Mouse (Mus musculus): ENCODE results near the gene Tfap2a. TPM values are rescaled to one million over a fixed set of nuclear protein-coding genes. Genes with fewer than 3 reads are reported as not detected.

Gene Tfap2a
- total RNA-seq, 1 experiment: 0.27 TPM

DNA sequence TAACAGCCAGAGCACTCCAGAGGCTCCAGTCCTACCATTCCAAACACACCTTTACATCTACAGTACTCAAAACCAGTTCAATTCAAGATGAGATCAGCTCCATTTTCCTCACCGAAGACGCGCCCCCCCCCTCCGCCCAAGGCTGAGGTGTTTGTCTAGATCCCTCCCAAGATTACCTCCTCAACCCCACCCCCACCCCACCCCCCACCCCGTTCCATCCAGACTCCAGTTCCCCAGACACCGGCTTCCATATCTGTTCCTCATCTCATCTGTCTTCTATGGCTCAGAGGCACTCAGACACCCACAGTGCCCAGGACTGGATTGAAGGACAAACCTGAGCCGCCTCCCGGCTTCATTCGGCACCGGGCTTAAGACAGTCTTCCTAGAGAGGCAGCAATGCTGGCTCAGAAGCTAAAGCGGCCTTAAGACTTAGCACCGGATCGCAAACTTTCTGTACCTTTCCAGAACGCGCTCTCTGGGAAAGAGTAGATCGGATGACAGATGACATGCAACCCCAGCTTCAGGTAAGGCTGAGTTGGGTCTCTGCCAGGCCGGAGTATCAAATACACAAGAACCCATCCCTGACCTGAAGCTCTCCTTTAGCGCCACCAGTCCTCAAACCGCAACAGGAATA, 2.7 kb upstream of the Tfap2a start:
- H3K9ac ChIP-seq (ENCODE audit: insufficient read depth, low read depth, low read length, poor library complexity, severe bottlenecking): no peak overlapping the region

DNA sequence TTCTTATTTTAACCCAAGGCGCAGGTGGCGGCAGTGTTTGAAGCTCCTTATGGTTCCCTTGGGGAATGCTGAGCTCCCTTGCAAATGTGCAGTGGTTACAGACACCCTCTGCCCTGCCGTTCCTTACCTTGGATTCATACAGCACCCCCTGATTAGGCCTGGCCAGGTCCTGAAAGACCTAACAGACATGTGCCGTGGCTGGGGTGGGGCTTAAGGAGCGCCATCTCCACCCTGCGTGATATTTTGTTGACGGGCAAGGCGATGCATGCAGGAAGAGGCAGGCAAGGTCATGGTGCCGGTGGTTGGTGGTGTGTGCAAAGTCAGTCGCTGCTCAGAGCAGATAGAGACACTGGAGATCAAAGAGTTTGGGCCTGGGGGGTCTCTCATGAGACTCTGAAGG, 1.7 kb upstream of the Tfap2a start:
- no peak overlapping the region for H3K9ac ChIP-seq (ENCODE audit: insufficient read depth, low read depth, low read length, poor library complexity, severe bottlenecking)
- H3K4me1 ChIP-seq (ENCODE audit: control insufficient read depth in 2 of 2, insufficient read depth in 2 of 2, low read length in 2 of 2, poor library complexity in 1 of 2): peaks cover 0 to 6% of the 10 kb centered on the region in 2 experiments; a peak in 1 of 4 replicates
- no peak overlapping the region for H3K4me3 ChIP-seq (ENCODE audit: insufficient read depth in 1 of 2, low read depth in 1 of 2, low read length in 2 of 2, poor library complexity in 1 of 2, severe bottlenecking in 1 of 2)
- TF ChIP-seq HCFC1 (IDR thresholded peaks at IDR 0.05; ENCODE audit: borderline replicate concordance, insufficient read depth, low read length) (no peak), MAFK (IDR thresholded peaks at IDR 0.05; ENCODE audit: insufficient read depth, low read depth, low read length) (no peak), ZNF384 (IDR thresholded peaks at IDR 0.05; ENCODE audit: low read depth, low read length) (no peak), ZC3H11A (IDR thresholded peaks at IDR 0.05; ENCODE audit: borderline replicate concordance, low read depth, low read length) (no peak), CHD2 (IDR thresholded peaks at IDR 0.05; ENCODE audit: low read depth, low read length) (no peak)
- H3K36me3 ChIP-seq (ENCODE audit: control insufficient read depth, insufficient read depth, low read length, poor library complexity, severe bottlenecking): no peaks in the 10 kb centered on the region
- in situ Hi-C loops (cut with MboI; ENCODE audit: low sequenced_read_pairs in 2 of 2, unreplicated experiment in 2 of 2): loop anchor here (5.0 kb wide), 1 partner anchor 33 kb away; no protein-coding TSS in a partner anchor
- no peak overlapping the region for H3K27ac ChIP-seq (ENCODE audit: insufficient read depth, low read depth, low read length, poor library complexity, severe bottlenecking)
- H3K9me3 ChIP-seq (ENCODE audit: control insufficient read depth, insufficient read depth, low read depth, low read length): no peaks in the 10 kb centered on the region
- no peak for DNase-seq (ENCODE audit: low read depth, low spot score)

More for the DNA sequence above, 2.7 kb upstream of the Tfap2a start:
- in situ Hi-C loops (cut with MboI; ENCODE audit: low sequenced_read_pairs in 2 of 2, unreplicated experiment in 2 of 2): loop anchor here (5.0 kb wide), 1 partner anchor 34 kb away; no protein-coding TSS in a partner anchor
- TF ChIP-seq ZC3H11A (IDR thresholded peaks at IDR 0.05; ENCODE audit: borderline replicate concordance, low read depth, low read length): no peak
- no peak for TF ChIP-seq HCFC1 (IDR thresholded peaks at IDR 0.05; ENCODE audit: borderline replicate concordance, insufficient read depth, low read length)
- no peak for TF ChIP-seq ZNF384 (IDR thresholded peaks at IDR 0.05; ENCODE audit: low read depth, low read length)
- TF ChIP-seq CHD2 (IDR thresholded peaks at IDR 0.05; ENCODE audit: low read depth, low read length): no peak
- TF ChIP-seq MAFK (IDR thresholded peaks at IDR 0.05; ENCODE audit: insufficient read depth, low read depth, low read length): no peak
- no peak overlapping the region for H3K27ac ChIP-seq (ENCODE audit: insufficient read depth, low read depth, low read length, poor library complexity, severe bottlenecking)
- no peak for DNase-seq (ENCODE audit: low read depth, low spot score)
- no peaks in the 10 kb centered on the region for H3K9me3 ChIP-seq (ENCODE audit: control insufficient read depth, insufficient read depth, low read depth, low read length)
- no peak overlapping the region for H3K4me3 ChIP-seq (ENCODE audit: insufficient read depth in 1 of 2, low read depth in 1 of 2, low read length in 2 of 2, poor library complexity in 1 of 2, severe bottlenecking in 1 of 2)
- peaks cover 0 to 6% of the 10 kb centered on the region in 2 experiments; a peak in 1 of 4 replicates for H3K4me1 ChIP-seq (ENCODE audit: control insufficient read depth in 2 of 2, insufficient read depth in 2 of 2, low read length in 2 of 2, poor library complexity in 1 of 2)
- no peaks in the 10 kb centered on the region for H3K36me3 ChIP-seq (ENCODE audit: control insufficient read depth, insufficient read depth, low read length, poor library complexity, severe bottlenecking)

DNA sequence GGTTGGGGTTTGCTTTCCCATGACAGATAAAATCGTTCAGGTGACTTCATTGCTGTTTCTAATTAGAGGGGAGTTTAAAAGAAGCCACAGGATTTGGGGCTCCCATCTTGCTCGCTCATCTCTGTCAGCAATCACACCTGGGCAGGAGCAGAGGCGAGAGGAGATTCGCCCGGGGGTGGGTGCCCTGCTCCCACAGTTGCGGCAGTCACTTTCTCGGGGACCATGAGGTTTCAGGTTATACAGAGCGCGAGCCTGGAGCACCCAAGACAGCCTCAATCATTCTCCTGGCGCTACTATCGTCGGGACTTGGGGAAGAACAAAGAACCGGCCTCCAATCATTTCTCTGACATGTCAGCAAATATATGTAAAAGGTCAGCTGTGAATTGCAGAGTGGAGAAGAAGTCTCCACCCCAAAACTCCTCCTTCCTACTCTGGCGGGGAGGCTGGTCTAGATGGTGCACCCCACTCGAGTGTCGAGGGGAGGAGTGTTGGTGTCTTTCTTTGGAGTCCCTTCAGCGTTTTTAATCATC, 1.0 kb upstream of the Tfap2a start:
- H3K27ac ChIP-seq (ENCODE audit: insufficient read depth, low read depth, low read length, poor library complexity, severe bottlenecking): no peak overlapping the region
- DNase-seq (ENCODE audit: low read depth, low spot score): no peak
- H3K4me3 ChIP-seq (ENCODE audit: insufficient read depth in 1 of 2, low read depth in 1 of 2, low read length in 2 of 2, poor library complexity in 1 of 2, severe bottlenecking in 1 of 2): no peak overlapping the region
- TF ChIP-seq MAFK (IDR thresholded peaks at IDR 0.05; ENCODE audit: insufficient read depth, low read depth, low read length) (no peak), ZC3H11A (IDR thresholded peaks at IDR 0.05; ENCODE audit: borderline replicate concordance, low read depth, low read length) (no peak), ZNF384 (IDR thresholded peaks at IDR 0.05; ENCODE audit: low read depth, low read length) (no peak)
- no peaks in the 10 kb centered on the region for H3K36me3 ChIP-seq (ENCODE audit: control insufficient read depth, insufficient read depth, low read length, poor library complexity, severe bottlenecking)
- in situ Hi-C loops (cut with MboI; ENCODE audit: low sequenced_read_pairs in 2 of 2, unreplicated experiment in 2 of 2): no loop called here
- H3K9ac ChIP-seq (ENCODE audit: insufficient read depth, low read depth, low read length, poor library complexity, severe bottlenecking): no peak overlapping the region
- peaks cover 0 to 3% of the 10 kb centered on the region in 2 experiments; a peak in 1 of 4 replicates for H3K4me1 ChIP-seq (ENCODE audit: control insufficient read depth in 2 of 2, insufficient read depth in 2 of 2, low read length in 2 of 2, poor library complexity in 1 of 2)
- H3K9me3 ChIP-seq (ENCODE audit: control insufficient read depth, insufficient read depth, low read depth, low read length): no peaks in the 10 kb centered on the region

DNA sequence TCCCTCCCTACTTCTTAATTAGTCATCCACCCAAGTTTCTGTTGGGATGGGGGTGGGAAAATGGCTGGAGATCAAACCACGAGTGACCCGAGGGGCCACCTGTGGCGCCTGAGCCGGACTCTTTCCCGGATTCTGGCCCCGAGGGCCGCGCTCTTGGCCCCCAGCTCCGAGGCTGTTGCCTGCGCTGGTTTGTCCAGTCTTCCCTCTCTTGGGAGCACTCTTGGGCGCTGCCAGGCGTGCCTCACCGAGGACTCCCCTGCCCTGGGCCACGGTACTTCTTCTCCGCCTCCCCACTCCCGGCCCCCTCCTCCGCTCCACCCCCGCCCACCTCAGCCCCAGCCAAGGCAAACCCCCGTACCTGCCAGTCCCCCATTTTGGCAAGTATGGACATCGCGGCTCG, 415 bp downstream of the Tfap2a start:
- peak overlapping the region; percentile 0 to 49; a peak in 2 of 4 replicates for H3K4me3 ChIP-seq (ENCODE audit: insufficient read depth in 1 of 2, low read depth in 1 of 2, low read length in 2 of 2, poor library complexity in 1 of 2, severe bottlenecking in 1 of 2)
- H3K27ac ChIP-seq (ENCODE audit: insufficient read depth, low read depth, low read length, poor library complexity, severe bottlenecking): no peak overlapping the region
- H3K36me3 ChIP-seq (ENCODE audit: control insufficient read depth, insufficient read depth, low read length, poor library complexity, severe bottlenecking): no peaks in the 10 kb centered on the region
- H3K9ac ChIP-seq (ENCODE audit: insufficient read depth, low read depth, low read length, poor library complexity, severe bottlenecking): no peak overlapping the region
- 0 out of 4 replicates have a peak, but pooled peaks cover 0 to 3% of the 10 kb centered on the region in 2 experiments for H3K4me1 ChIP-seq (ENCODE audit: control insufficient read depth in 2 of 2, insufficient read depth in 2 of 2, low read length in 2 of 2, poor library complexity in 1 of 2)
- DNase-seq (ENCODE audit: low read depth, low spot score): no peak
- TF ChIP-seq ZC3H11A (IDR thresholded peaks at IDR 0.05; ENCODE audit: borderline replicate concordance, low read depth, low read length) (no peak), ZNF384 (IDR thresholded peaks at IDR 0.05; ENCODE audit: low read depth, low read length) (no peak), CHD2 (IDR thresholded peaks at IDR 0.05; ENCODE audit: low read depth, low read length) (no peak), HCFC1 (IDR thresholded peaks at IDR 0.05; ENCODE audit: borderline replicate concordance, insufficient read depth, low read length) (no peak), MAFK (IDR thresholded peaks at IDR 0.05; ENCODE audit: insufficient read depth, low read depth, low read length) (no peak)
- in situ Hi-C loops (cut with MboI; ENCODE audit: low sequenced_read_pairs in 2 of 2, unreplicated experiment in 2 of 2): no loop called here
- H3K9me3 ChIP-seq (ENCODE audit: control insufficient read depth, insufficient read depth, low read depth, low read length): no peaks in the 10 kb centered on the region
